Mouse (Mus musculus) monocyte, adult 2 months (primary cell): ENCODE results near the gene Gm5475.
"Not testable (repeated sequence)": the region's sequence is repeated elsewhere in the genome, so short reads cannot be mapped to it uniquely, and the experiment has no call there.

Experiments used
- DNase-seq, 2 experiments: peaks; one replicate each; pipeline ENCODE4 v3.0.0; 2022; ENCODE audit warnings: low spot score in 2 of 2, low read depth in 1 of 2

The Gm5475 gene

GRCm38 (mm10) chr15:100421758-100422197 is at the start of gene Gm5475:
Gene Gm5475, plus strand, starts transcription at chr15:100422147.
- DNase-seq: not testable (repeated sequence)

GRCm38 (mm10) chr15:100375066-100375465 is 46.9 kb upstream of the Gm5475 start:
- DNase-seq: no peak

- not testable (repeated sequence) for DNase-seq
Measured at GRCm38 (mm10) chr15:100377847-100378505, 44.0 kb upstream of the Gm5475 start.

GRCm38 (mm10) chr15:100379658-100380057 is 42.3 kb upstream of the Gm5475 start:
- DNase-seq: no peak

GRCm38 (mm10) chr15:100380104-100380503 is 41.8 kb upstream of the Gm5475 start:
- no peak for DNase-seq

- no peak for DNase-seq
Measured at GRCm38 (mm10) chr15:100385705-100386104, 36.2 kb upstream of the Gm5475 start.

- no peak for DNase-seq
Measured at GRCm38 (mm10) chr15:100387544-100388223, 34.3 kb upstream of the Gm5475 start.

GRCm38 (mm10) chr15:100388224-100388835 is 33.6 kb upstream of the Gm5475 start:
- DNase-seq: no peak

- no peak for DNase-seq
Measured at GRCm38 (mm10) chr15:100388886-100389285, 33.1 kb upstream of the Gm5475 start.

- DNase-seq: no peak
Measured at GRCm38 (mm10) chr15:100391066-100391465, 30.9 kb upstream of the Gm5475 start.

- DNase-seq: no peak
Measured at GRCm38 (mm10) chr15:100391599-100391998, 30.3 kb upstream of the Gm5475 start.

GRCm38 (mm10) chr15:100393016-100393415 is 28.9 kb upstream of the Gm5475 start:
- no peak for DNase-seq

- no peak for DNase-seq
Measured at GRCm38 (mm10) chr15:100395561-100395960, 26.4 kb upstream of the Gm5475 start.

GRCm38 (mm10) chr15:100400592-100401250 is 21.2 kb upstream of the Gm5475 start:
- no peak for DNase-seq

- DNase-seq: no peak
Measured at GRCm38 (mm10) chr15:100401811-100402210, 20.1 kb upstream of the Gm5475 start.

GRCm38 (mm10) chr15:100402347-100402746 is 19.6 kb upstream of the Gm5475 start:
- no peak for DNase-seq

GRCm38 (mm10) chr15:100402798-100403197 is 19.1 kb upstream of the Gm5475 start:
- DNase-seq: no peak

GRCm38 (mm10) chr15:100403318-100404000 is 18.5 kb upstream of the Gm5475 start:
- no peak for DNase-seq

GRCm38 (mm10) chr15:100406088-100406487 is 15.9 kb upstream of the Gm5475 start:
- DNase-seq: no peak

GRCm38 (mm10) chr15:100410918-100411672 is 10.9 kb upstream of the Gm5475 start:
- DNase-seq: peak; percentile 12 to 29
